ENCODE assay signal across 8 mouse cellular contexts in genomic region chr11:5739846-5740245, GRCm38 (mm10). TPM values are rescaled to one million over a fixed set of nuclear protein-coding genes. Genes with fewer than 3 reads are reported as not detected.
DNase-seq lines count a peak whose midpoint lies in the region; ATAC-seq and TF ChIP-seq lines count a peak whose summit lies in the region.

No protein-coding gene starts in this region.

- no peaks in the 10 kb centered on the region for H3K27me3 ChIP-seq in cerebellum, adult 2 months (ENCODE audit: control insufficient read depth, insufficient read depth, low read length)
- no peaks in the 10 kb centered on the region for H3K27me3 ChIP-seq in thymus, adult 2 months (ENCODE audit: control insufficient read depth, insufficient read depth, low read length)
- no peaks in the 10 kb centered on the region for H3K27me3 ChIP-seq in kidney, postnatal 0 days (ENCODE audit: insufficient read depth, low read length)
- no peaks in the 10 kb centered on the region for H3K27me3 ChIP-seq in small intestine, adult 2 months (ENCODE audit: control insufficient read depth, insufficient read depth, low read length)

- H3K4me2 ChIP-seq in kidney, postnatal 0 days (ENCODE audit: low read length), result peak overlapping the region; percentile 82

- DNase-seq in cerebellum, adult 2 months, result peak in 1 of 2 experiments; percentile 40
- DNase-seq in cerebellum, adult 8-10 months, result no peak
- no peak for DNase-seq in thymus, adult 2 months
- DNase-seq in thymus, postnatal 10 days (ENCODE audit: low spot score in 2 of 2), result no peak
- DNase-seq in kidney, postnatal 0 days (ENCODE audit: low spot score), result peak; percentile 12
- DNase-seq in urinary bladder, adult 18-20 months (ENCODE audit: low spot score in 2 of 2), result no peak
- no peak for DNase-seq in B cell, adult 2 months

- WGBS in cerebellum, adult 2 months, result 6% methylated on average over 3 of the region's 3 CpGs
- 64% methylated on average over 3 of the region's 3 CpGs for WGBS in thymus, adult 2 months
- WGBS in kidney, postnatal 0 days, result 55% methylated on average over 3 of the region's 3 CpGs
- WGBS in small intestine, adult 2 months, result 12% methylated on average over 3 of the region's 3 CpGs

- 0 out of 2 replicates have a peak overlapping the region, but pooled peaks have one; percentile 35 for H3K9ac ChIP-seq in kidney, postnatal 0 days (ENCODE audit: low read depth, low read length)

- H3K4me1 ChIP-seq in cerebellum, adult 2 months (ENCODE audit: control insufficient read depth, insufficient read depth, low read length), result peaks cover 14% of the 10 kb centered on the region
- H3K4me1 ChIP-seq in thymus, adult 2 months (replicated peaks; ENCODE audit: control insufficient read depth, insufficient read depth, low read length), result peaks cover 11% of the 10 kb centered on the region
- H3K4me1 ChIP-seq in kidney, postnatal 0 days (replicated peaks; ENCODE audit: insufficient read depth, low read length), result peaks cover 6% of the 10 kb centered on the region; the same call in 1 of the 2 replicates
- peaks cover 5% of the 10 kb centered on the region; the same call in 1 of the 2 replicates for H3K4me1 ChIP-seq in small intestine, adult 2 months (ENCODE audit: control insufficient read depth, insufficient read depth, insufficient read length, low read length)

- TF ChIP-seq POLR2A in cerebellum, adult 2 months (IDR thresholded peaks at IDR 0.05; ENCODE audit: borderline replicate concordance, insufficient read depth, low read length), result no peak
- no peak for TF ChIP-seq POLR2A in thymus, adult 2 months (IDR thresholded peaks at IDR 0.05; ENCODE audit: control insufficient read depth, extremely low read depth, insufficient read depth, low read length, poor library complexity)
- TF ChIP-seq POLR2A in small intestine, adult 2 months (IDR thresholded peaks at IDR 0.05; ENCODE audit: low read depth, low read length), result peak; percentile 72; the same call in 1 of the 2 replicates

- H3K27ac ChIP-seq in cerebellum, adult 2 months (ENCODE audit: insufficient read depth, low read length), result no peak overlapping the region
- H3K27ac ChIP-seq in thymus, adult 2 months (ENCODE audit: control insufficient read depth, insufficient read depth, low read length), result 0 out of 2 replicates have a peak overlapping the region, but pooled peaks have one; percentile 17
- H3K27ac ChIP-seq in kidney, postnatal 0 days, result peak overlapping the region; percentile 96
- peak overlapping the region; percentile 91 for H3K27ac ChIP-seq in small intestine, adult 2 months (ENCODE audit: insufficient read depth, low read depth, low read length)

- no peaks in the 10 kb centered on the region for H3K9me3 ChIP-seq in kidney, postnatal 0 days (replicated peaks; ENCODE audit: low read length)

- peak overlapping the region; percentile 76 for H3K4me3 ChIP-seq in cerebellum, adult 2 months (replicated peaks; ENCODE audit: insufficient read depth, low read depth, low read length)
- H3K4me3 ChIP-seq in thymus, adult 2 months (ENCODE audit: control insufficient read depth, insufficient read depth, low read length), result no peak overlapping the region
- H3K4me3 ChIP-seq in kidney, postnatal 0 days (replicated peaks; ENCODE audit: low read depth, low read length), result peak overlapping the region; percentile 95; the same call in 1 of the 2 replicates
- peak overlapping the region; percentile 50 for H3K4me3 ChIP-seq in small intestine, adult 2 months (ENCODE audit: low read depth, low read length)

- TF ChIP-seq CTCF in cerebellum, adult 2 months (IDR thresholded peaks at IDR 0.05; ENCODE audit: borderline replicate concordance, insufficient read depth, low read depth, low read length), result no peak
- no peak for TF ChIP-seq CTCF in thymus, adult 2 months (IDR thresholded peaks at IDR 0.05; ENCODE audit: borderline replicate concordance, control insufficient read depth, extremely low read depth, insufficient read depth, low read length, poor library complexity)
- TF ChIP-seq CTCF in kidney, postnatal 0 days (IDR thresholded peaks at IDR 0.05; ENCODE audit: low read depth), result no peak
- TF ChIP-seq CTCF in small intestine, adult 2 months (IDR thresholded peaks at IDR 0.05; ENCODE audit: extremely low read depth, insufficient read length, insufficient replicate concordance, low read depth, low read length), result no peak

- no peaks in the 10 kb centered on the region; the same call in 1 of the 2 replicates for H3K36me3 ChIP-seq in thymus, adult 2 months (ENCODE audit: control insufficient read depth, insufficient read depth, low read length)
- H3K36me3 ChIP-seq in kidney, postnatal 0 days (ENCODE audit: insufficient read depth, low read length), result no peaks in the 10 kb centered on the region
- no peaks in the 10 kb centered on the region for H3K36me3 ChIP-seq in small intestine, adult 2 months (ENCODE audit: control insufficient read depth, insufficient read depth, low read length)

- ATAC-seq in kidney, postnatal 0 days (replicated peaks; ENCODE audit: low FRiP score, low read depth), result no peak; the same call in 1 of the 2 replicates

RNA-seq across cellular contexts. Expression of gene Urgcp, which starts 22.3 kb away (rescaled TPM):
- 36.4 and 37.9 TPM in 2 replicates for polyA plus RNA-seq in cerebellum, adult 2 months (2012; rRNA removed)
- polyA plus RNA-seq in thymus, adult 2 months (2012; rRNA removed), result 22.2 and 22.4 TPM in 2 replicates
- 22.8 and 23.0 TPM in 2 replicates for polyA plus RNA-seq in kidney, postnatal 0 days (2015; fragmentation: Nextera tagmentation; extraction: Ambion mirVana)
- polyA plus RNA-seq in small intestine, adult 2 months (2012; rRNA removed), result 18.6 and 45.5 TPM in 2 replicates

RNA-seq across cellular contexts. Expression of gene Mrps24, which starts 24.4 kb away (rescaled TPM):
- polyA plus RNA-seq in cerebellum, adult 2 months (2012; rRNA removed), result 122 and 124 TPM in 2 replicates
- polyA plus RNA-seq in thymus, adult 2 months (2012; rRNA removed), result 217 and 219 TPM in 2 replicates
- 256 and 279 TPM in 2 replicates for polyA plus RNA-seq in kidney, postnatal 0 days (2015; fragmentation: Nextera tagmentation; extraction: Ambion mirVana)
- polyA plus RNA-seq in small intestine, adult 2 months (2012; rRNA removed), result 234 and 379 TPM in 2 replicates

RNA-seq across cellular contexts. Expression of gene Dbnl, which starts 48.4 kb away (rescaled TPM):
- polyA plus RNA-seq in cerebellum, adult 2 months (2012; rRNA removed), result 80.9 and 83.7 TPM in 2 replicates
- 121 and 136 TPM in 2 replicates for polyA plus RNA-seq in thymus, adult 2 months (2012; rRNA removed)
- polyA plus RNA-seq in kidney, postnatal 0 days (2015; fragmentation: Nextera tagmentation; extraction: Ambion mirVana), result 82.7 and 93.3 TPM in 2 replicates
- 60.0 and 109 TPM in 2 replicates for polyA plus RNA-seq in small intestine, adult 2 months (2012; rRNA removed)
